Mouse (Mus musculus): ENCODE results near the gene Atxn2l.

- TF ChIP-seq CTCF (IDR thresholded peaks at IDR 0.05) (no peak), EP300 (IDR thresholded peaks at IDR 0.05; ENCODE audit: insufficient read depth, low read depth, low read length) (no peak), POLR2A (IDR thresholded peaks at IDR 0.05; ENCODE audit: insufficient read depth, low read depth, low read length) (no peak)
These were observed 44.2 kb downstream of the Atxn2l start for GRCm38 (mm10) chr7:126458844-126459618.

Data from heart, adult 2 months (tissue).